Mouse (Mus musculus) kidney, postnatal 10 days (tissue): ENCODE results near the gene Slc25a34.

Experiments
- DNase-seq: peaks from one replicate; pipeline ENCODE4 v3.0.0; 2021; ENCODE audit warnings: mixed read lengths

Gene Slc25a34

DNA sequence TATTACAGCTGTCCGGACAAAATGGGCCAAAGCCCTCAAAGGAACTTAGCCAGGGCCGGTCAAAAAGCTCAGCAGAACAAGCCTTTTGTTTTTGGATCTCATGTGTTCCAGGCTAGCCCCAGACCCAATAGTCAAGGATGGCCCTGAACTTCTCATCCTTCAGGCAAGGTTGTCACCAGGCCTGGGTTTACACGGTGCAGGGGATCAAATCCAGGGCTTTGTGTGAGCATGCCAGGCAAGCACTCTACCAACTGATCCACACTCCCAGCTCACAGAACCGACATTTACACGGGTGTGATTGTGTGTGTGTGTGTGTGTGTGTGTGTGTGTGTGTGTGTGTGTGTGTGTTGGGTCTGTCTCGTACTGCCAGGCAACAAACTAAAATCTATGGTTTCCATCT lies 6.8 kb downstream of the Slc25a34 start:
- no peak for DNase-seq

DNA sequence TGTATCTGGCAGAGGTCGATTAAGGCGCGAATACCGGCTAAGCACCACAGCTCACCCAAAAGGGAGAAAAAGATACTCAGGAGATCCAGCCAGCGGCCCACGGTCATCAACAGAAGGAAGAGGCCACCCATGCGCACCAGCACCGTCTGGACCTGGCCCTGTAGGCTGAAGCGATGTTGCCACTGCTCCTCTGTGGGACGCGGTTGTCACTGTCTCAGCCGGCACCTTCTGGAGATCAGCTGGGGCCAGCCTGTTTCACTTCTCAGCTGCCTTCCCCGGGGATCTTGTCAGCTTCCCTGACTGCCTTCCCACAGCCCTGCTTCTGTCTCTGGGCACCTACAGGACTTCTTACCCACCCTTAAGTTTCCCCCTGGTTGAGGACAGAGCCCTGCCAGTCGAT lies 8.7 kb downstream of the Slc25a34 start:
- no peak for DNase-seq

GRCm38 (mm10) chr4:141609538-141609937 lies 14.1 kb downstream of the Slc25a34 start:
- DNase-seq, result peak; percentile 76

DNA sequence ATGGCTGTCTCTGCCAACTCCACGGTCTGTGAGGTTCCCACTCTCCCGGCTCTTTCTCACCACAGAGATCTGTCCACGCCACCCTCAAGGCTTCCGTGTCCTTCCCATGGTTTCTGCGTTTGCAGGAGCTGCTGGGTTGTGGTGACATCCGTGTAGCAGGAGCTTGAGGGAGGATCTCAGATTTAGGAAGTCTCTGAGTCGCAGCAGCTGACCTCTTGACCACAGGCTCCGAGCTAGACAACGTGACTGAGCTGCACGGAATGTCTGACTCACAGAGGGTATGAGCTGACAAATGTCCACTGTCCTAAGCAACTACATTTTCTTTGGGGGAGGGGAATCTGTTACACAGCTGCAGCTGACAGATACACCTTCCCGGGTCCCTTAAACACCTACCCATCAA lies 17.8 kb downstream of the Slc25a34 start, which contains the start of gene Fblim1:
Gene Fblim1 (minus strand): TSS at position 236 of the 400 bp plus-strand sequence.
- DNase-seq, result peak; percentile 60

DNA sequence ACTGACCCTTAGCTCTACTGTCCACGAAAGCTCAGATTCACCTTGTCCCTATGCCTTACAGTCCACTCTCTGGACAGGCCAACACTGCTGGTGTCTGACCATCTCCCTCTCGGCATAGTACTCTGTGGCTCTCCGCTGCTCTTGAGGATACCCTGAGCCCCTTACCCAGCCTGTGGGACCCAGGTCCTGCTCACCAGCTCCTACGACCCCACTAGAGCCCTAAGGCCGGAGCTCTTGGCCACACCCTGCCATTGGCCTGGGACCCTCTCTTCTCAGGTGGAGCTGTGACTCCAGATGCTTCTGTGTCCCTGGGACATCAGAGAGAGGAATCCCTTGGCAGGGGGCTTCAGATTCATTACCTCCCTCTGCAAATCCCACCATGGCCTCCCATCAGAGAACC lies 18.2 kb downstream of the Slc25a34 start:
- DNase-seq, result no peak

DNA sequence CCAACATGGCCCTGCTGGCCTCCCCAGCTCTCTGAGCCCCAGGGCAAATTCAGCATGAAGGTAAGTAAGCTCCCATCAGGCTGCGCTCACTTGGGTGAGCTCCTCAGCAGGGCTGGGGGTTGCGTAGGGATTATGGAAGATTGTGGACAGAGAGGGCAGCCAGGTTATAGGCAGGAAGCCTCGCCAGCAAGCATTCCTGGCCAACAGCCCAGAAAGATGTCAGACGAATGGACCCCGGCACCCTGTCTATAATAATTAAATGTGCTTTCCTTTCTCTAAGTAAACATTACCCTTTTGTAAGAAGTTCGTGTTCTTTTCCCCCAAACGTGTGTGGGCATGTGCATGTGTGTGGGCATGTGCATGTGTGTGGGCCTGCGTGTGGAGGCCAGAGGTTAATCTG lies 19.1 kb downstream of the Slc25a34 start:
- DNase-seq, result peak; percentile 89

DNA sequence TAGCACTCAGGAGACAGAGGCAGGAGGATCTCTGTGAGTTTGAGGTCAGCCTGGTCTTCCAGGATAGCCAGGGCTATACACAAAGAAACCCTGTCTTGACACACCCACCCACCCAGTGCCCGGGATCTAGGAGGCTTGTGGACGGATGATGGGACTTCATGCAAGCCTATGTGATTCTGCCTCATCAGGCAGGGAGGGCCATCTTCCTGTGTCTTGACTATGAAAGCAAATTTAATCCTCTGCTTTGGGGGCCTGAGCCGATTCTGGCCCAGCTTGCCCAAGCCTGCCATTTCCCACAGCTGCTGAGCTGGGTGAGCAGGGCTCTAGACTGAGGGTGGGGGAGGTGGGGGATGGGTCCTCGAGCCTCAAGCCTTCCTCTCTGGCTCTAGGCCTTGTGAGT lies 19.7 kb downstream of the Slc25a34 start:
- DNase-seq, result peak; percentile 32

DNA sequence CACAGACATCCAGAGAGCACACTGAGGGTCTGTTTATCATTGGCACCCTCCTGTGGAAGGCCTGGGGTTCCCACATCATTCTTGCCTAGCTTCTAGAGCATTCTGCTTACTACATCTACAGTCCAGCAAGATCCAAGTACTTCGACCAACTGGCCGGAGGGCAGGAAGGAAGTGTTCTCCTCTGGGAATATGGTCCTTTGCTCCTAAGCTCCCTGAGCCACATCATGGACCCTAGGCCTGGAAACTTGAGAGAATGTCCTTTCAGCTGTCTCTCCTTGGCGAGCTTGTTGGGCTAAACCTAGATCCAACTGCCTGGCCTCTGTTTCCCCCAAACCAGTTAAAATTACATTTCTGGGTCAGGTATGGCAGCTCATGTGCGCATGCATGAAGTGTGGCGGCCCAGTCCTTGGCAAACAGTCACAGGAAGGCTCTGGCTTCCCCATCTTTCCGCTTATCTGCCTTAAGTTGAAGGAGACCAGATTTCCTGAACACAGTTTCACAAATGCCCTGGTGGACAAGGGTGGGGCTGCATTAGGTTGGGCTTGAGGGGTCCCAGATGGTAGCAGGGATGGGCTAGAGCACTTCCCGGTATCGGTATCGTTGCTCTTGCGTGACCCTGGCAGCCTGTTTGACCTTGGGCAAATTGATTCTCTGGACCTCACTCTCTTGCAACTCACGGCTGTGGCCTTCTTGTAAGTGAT lies 20.9 kb downstream of the Slc25a34 start:
- peak; percentile 62 for DNase-seq

GRCm38 (mm10) chr4:141601148-141601862 lies 22.3 kb downstream of the Slc25a34 start:
- peak; percentile 60 for DNase-seq

- no peak for DNase-seq
Measured at GRCm38 (mm10) chr4:141600364-141600763, 23.3 kb downstream of the Slc25a34 start.

GRCm38 (mm10) chr4:141599251-141600141 lies 24.1 kb downstream of the Slc25a34 start:
- peak; percentile 76 for DNase-seq

DNA sequence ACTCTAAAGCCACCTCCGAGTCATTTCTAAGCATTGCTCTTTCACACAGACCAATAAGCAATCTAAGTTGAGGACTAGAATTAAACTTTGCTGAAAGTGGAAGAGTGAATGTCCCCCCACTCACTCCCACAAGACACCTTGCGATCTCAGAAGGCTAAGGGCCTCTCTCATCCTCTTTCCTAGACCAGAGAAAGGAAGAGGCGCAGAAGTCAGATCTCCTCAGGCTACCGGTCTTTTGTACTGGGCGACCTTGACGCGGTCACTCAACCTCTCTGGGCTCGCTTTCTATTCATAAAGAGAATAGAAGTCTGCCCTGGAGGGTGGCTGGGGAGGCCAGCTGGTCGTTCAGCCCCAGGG lies 24.7 kb downstream of the Slc25a34 start:
- DNase-seq, result no peak

GRCm38 (mm10) chr4:141598199-141598893 lies 25.3 kb downstream of the Slc25a34 start:
- DNase-seq, result peak; percentile 91

DNA sequence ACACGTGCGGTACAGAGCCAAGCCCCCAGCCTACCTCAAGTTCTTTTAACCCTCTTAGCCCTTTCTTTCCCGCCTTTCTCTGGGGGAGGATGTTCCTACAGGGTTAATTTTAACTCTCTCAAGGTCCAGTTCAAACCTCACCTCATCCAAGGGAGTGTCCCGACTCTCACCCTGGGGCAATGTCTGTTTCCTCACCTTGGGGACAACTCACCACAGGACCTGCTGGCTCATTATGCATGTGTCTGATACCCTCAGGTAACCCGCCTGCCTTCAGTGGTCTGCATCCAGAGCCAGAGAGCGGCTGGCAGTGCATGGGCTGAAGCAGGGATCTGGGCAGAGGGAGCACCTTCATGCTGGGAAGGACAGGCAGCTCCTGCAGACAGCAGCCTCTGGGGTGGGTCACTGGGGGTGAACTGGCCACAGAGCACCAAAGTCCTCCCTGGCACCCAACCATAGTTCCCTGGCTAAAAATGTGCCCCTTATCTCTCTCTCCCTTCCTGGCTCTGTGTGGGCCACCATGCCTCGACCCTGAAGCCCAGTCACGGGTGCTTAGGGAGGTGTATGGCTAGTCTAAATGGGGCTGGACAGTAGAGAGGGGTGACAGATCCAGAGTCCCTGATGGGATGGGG lies 26.8 kb downstream of the Slc25a34 start:
- DNase-seq, result no peak

- peak; percentile 77 for DNase-seq
Measured at GRCm38 (mm10) chr4:141595605-141596268, 27.9 kb downstream of the Slc25a34 start.

DNA sequence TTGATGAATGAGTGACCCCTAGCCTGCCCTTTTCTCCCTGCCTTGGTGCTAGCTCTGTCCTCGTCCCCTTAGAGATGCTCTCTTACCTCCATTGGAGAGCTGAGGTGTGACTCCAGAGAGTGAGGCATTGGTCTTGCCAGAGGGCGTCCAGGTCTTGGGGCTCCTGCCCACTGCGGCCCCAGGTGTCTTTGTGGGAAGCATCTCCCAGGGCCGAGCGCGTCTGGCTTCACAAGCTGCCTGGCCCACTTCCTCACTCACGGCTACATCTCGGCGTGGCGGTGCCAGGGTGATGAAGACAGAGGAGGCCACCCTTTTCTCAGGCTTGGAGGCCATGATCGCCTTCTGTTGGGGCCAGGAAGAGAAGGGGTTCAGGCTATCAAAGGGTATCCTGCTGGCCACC lies 28.5 kb downstream of the Slc25a34 start:
- no peak for DNase-seq

DNA sequence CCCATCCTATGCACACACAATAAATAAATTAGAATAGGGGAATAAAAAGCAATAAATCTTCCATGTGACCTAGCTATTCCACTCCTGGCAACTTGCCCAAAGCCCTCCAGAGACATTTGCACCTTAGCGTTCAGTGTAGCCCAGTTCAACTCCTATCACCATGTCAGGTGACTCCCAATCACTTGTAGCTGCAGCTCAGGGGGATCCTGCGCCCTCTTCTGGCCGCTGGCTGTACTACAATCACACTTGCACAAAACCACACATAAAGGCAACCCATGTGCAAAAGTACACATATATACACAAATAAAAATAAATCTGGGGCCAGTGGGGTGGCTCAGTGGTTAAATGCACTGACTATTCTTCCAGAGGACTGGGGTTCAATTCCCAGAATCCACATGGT lies 32.1 kb downstream of the Slc25a34 start:
- DNase-seq, result peak; percentile 63

GRCm38 (mm10) chr4:141583919-141584318 lies 39.7 kb downstream of the Slc25a34 start:
- no peak for DNase-seq

DNA sequence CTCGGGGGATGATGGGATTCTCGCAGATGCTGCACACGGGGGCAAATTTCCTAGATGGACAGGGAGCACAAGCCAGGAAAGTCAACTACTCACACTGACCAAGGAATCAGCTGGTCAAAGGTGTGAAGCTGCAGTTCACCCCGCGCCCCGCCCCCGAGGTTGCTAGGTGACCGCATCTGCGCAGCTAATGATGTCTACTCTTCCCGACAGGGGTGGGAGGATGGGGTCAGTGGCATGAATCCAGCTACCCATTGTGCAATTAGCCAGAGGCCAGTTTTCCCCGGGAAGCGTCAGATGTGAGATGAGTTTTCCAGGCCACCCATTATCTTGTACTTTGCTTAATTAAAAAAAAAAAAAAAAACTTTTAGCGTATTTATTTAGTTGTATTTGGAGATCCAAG lies 42.6 kb downstream of the Slc25a34 start:
- peak; percentile 34 for DNase-seq

DNA sequence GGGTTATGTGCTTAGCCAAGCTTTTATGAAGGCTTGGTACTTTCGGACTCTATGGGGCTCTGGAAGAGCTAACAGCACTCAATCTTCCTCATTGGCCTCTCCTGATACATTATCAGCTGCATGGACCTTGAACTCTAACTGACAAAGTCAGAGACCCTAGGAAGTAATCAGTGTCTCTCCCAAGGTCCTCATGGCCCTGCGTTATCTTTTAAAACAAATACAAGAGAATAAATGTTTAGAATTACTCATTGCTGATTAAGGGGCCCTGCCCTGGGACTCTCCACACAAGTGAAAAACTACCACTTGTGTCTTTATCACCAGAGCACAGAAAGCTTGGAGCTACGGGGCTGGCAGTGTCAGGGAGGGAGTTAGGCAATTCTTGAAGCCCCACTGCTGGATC lies 44.8 kb downstream of the Slc25a34 start:
- DNase-seq, result no peak

DNA sequence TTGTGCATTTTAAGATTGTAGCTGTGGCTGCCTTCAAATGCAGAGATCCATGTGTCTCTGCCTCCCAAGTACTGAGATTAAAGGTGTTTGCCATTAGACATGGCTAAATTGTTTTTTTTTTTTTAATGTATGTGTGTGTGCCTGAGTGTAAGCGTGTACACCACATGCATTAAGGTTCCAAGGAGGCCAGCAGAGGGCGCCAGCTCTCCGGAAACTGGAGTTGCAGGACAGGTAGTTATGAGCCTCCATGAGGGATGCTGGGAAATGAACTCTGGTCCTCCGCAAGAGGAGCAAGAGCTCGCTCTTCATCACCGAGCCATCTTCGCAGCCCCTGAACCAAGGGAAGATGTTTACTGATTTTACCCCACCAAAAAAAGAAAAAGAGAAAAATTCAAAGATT lies 46.7 kb downstream of the Slc25a34 start:
- no peak for DNase-seq

DNA sequence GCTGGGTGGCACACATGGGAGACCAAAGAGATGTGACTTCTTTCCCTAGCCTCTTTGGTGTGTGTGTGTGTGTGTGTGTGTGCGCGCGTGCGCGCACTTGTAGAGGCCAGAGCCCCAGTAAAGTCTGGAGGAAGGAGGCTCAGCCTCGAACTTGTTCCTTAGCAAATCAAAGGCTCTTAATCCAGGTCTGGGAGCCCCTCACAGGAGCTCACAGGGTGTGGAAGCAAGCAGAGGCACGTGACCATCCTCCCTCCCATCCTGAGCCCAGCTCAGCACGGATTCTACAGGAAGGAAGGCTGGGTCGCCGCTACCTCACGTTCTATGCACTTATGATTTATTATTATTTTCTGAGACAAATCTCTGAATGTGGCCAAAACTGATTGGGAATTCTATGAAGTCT lies 47.2 kb downstream of the Slc25a34 start:
- DNase-seq, result no peak
